Mouse (Mus musculus) gastrocnemius, postnatal 10 days (tissue): ENCODE data around the gene Csnk2b. TPM values are rescaled to one million over a fixed set of nuclear protein-coding genes. Genes with fewer than 3 reads are reported as not detected.

Source experiments
- DNase-seq: peaks from one replicate; pipeline ENCODE4 v3.0.0; 2021; ENCODE audit warnings: mixed read lengths
- total RNA-seq, 2 experiments: library from RNA; stranded (reverse); gene quantifications; 2 replicates each; pipeline ENCODE4 v1.2.3; 2021

The Csnk2b gene
- total RNA-seq, 2 experiments from 2014 or later = 165 to 166 TPM

GRCm38 (mm10) chr17:35088825-35089644 lies 32.8 kb downstream of the Csnk2b start, which contains the start of gene Abhd16a:
Abhd16a (plus strand) TSS chr17:35089263.
- peak; percentile 93 for DNase-seq

GRCm38 (mm10) chr17:35088151-35088550 lies 33.7 kb downstream of the Csnk2b start:
- DNase-seq = no peak

- DNase-seq = no peak
These were observed 36.5 kb downstream of the Csnk2b start, which contains the start of gene Ly6g6f for GRCm38 (mm10) chr17:35085208-35085865. Ly6g6f (minus strand) TSS chr17:35085610.

- DNase-seq = no peak
These were observed 37.8 kb downstream of the Csnk2b start for GRCm38 (mm10) chr17:35083929-35084497.

- DNase-seq = no peak
These were observed 38.8 kb downstream of the Csnk2b start for GRCm38 (mm10) chr17:35082841-35083576.

- DNase-seq = no peak
These were observed 41.1 kb downstream of the Csnk2b start for GRCm38 (mm10) chr17:35080710-35081109.

- DNase-seq = no peak
These were observed 41.6 kb downstream of the Csnk2b start for GRCm38 (mm10) chr17:35080248-35080647.

- DNase-seq = no peak
These were observed 42.1 kb downstream of the Csnk2b start for GRCm38 (mm10) chr17:35079778-35080177.

- peak; percentile 38 for DNase-seq
These were observed 44.0 kb downstream of the Csnk2b start, which contains the start of gene Ly6g6d for GRCm38 (mm10) chr17:35077786-35078233. Ly6g6d (minus strand) TSS chr17:35078065.

GRCm38 (mm10) chr17:35077285-35077684 lies 44.6 kb downstream of the Csnk2b start:
- no peak for DNase-seq

GRCm38 (mm10) chr17:35076507-35077176 lies 45.2 kb downstream of the Csnk2b start, which contains the start of gene Ly6g6e:
Ly6g6e (plus strand) TSS chr17:35076902.
- no peak for DNase-seq

GRCm38 (mm10) chr17:35074097-35074496 lies 47.8 kb downstream of the Csnk2b start:
- DNase-seq = no peak

GRCm38 (mm10) chr17:35071454-35071853 lies 50.4 kb downstream of the Csnk2b start:
- no peak for DNase-seq

GRCm38 (mm10) chr17:35070556-35071229 lies 51.2 kb downstream of the Csnk2b start:
- DNase-seq = no peak

GRCm38 (mm10) chr17:35068213-35068914 lies 53.5 kb downstream of the Csnk2b start:
- no peak for DNase-seq

Other genes starting within 250 kb of the Csnk2b start
- gene Zbtb12, start 242.6 kb downstream of the Csnk2b start, total RNA-seq = 1 to 10 TPM; 4.6 to 7.3 TPM
- not detected for gene Gm20547, start 240.0 kb downstream of the Csnk2b start, total RNA-seq
- gene C2, start 223.8 kb downstream of the Csnk2b start, total RNA-seq = 1 to 10 TPM; 4.3 to 5.6 TPM
- 10 to 100 TPM; 40.9 to 53.7 TPM for gene Ehmt2, start 223.6 kb downstream of the Csnk2b start, total RNA-seq
- gene Slc44a4, start 207.6 kb downstream of the Csnk2b start, total RNA-seq = not detected
- 1 to 10 TPM; 8.3 to 8.9 TPM for gene Neu1, start 190.8 kb downstream of the Csnk2b start, total RNA-seq
- 1 to 10 TPM; 2.2 to 4.3 TPM for gene Hspa1b, start 162.8 kb downstream of the Csnk2b start, total RNA-seq
- not detected for gene Gm20481, start 152.1 kb downstream of the Csnk2b start, total RNA-seq
- gene Hspa1a, start 149.9 kb downstream of the Csnk2b start, total RNA-seq = 1 to 10 TPM; 3.8 to 6.4 TPM
- 1 to 10 TPM; 6.2 to 9.9 TPM for gene Hspa1l, start 149.3 kb downstream of the Csnk2b start, total RNA-seq
- 10 to 100 TPM; 24.7 to 28.2 TPM for gene Lsm2, start 140.2 kb downstream of the Csnk2b start, total RNA-seq
- 10 to 100 TPM; 31.4 to 40.7 TPM for gene Vars, start 121.1 kb downstream of the Csnk2b start, total RNA-seq
- gene Vwa7, start 105.5 kb downstream of the Csnk2b start, total RNA-seq = 1 to 10 TPM; 2.0 to 2.5 TPM
- gene Sapcd1, start 94.0 kb downstream of the Csnk2b start, total RNA-seq = 1 to 10 TPM; 2.8 to 3.1 TPM
- 1 to 10 TPM; 1.5 to 3.5 TPM for gene Msh5, start 75.3 kb downstream of the Csnk2b start, total RNA-seq
- 10 to 100 TPM; 39.2 to 50.5 TPM for gene Clic1, start 72.1 kb downstream of the Csnk2b start, total RNA-seq
- 10 to 100 TPM; 45.3 to 51.9 TPM for gene Ddah2, start 63.0 kb downstream of the Csnk2b start, total RNA-seq
- gene Ly6g6c, start 56.7 kb downstream of the Csnk2b start, total RNA-seq = not detected
- under 1 TPM in 1 of 2 experiments, not detected in 1; 0.20 TPM for gene Mpig6b, start 55.9 kb downstream of the Csnk2b start, total RNA-seq
- gene Ly6g6e, start 45.2 kb downstream of the Csnk2b start, total RNA-seq = not detected
- gene Ly6g6d, start 44.0 kb downstream of the Csnk2b start, total RNA-seq = under 1 TPM in 1 of 2 experiments, not detected in 1; 0.97 TPM
- gene Ly6g6f, start 36.4 kb downstream of the Csnk2b start, total RNA-seq = under 1 TPM in 1 of 2 experiments, not detected in 1; 0.23 TPM
- 10 to 100 TPM; 59.1 to 65.0 TPM for gene Abhd16a, start 32.8 kb downstream of the Csnk2b start, total RNA-seq
- not detected for gene Ly6g5c, start 13.8 kb downstream of the Csnk2b start, total RNA-seq
- under 1 TPM in 1 of 2 experiments, not detected in 1; 0.34 TPM for gene Ly6g5b, start 6.6 kb downstream of the Csnk2b start, total RNA-seq
- 1 to 10 TPM; 4.9 to 6.3 TPM for gene Gpank1, start 598 bp downstream of the Csnk2b start, total RNA-seq
- 10 to 100 TPM; 11.8 to 18.8 TPM for gene D17H6S53E, start 4.3 kb upstream of the Csnk2b start, total RNA-seq
- gene Apom, start 10.0 kb upstream of the Csnk2b start, total RNA-seq = not detected
- 100 to 1,000 TPM; 217 to 220 TPM for gene Bag6, start 13.1 kb upstream of the Csnk2b start, total RNA-seq
- gene Prrc2a, start 42.8 kb upstream of the Csnk2b start, total RNA-seq = 100 to 1,000 TPM; 128 to 149 TPM
- 1 to 10 TPM; 2.4 to 2.6 TPM for gene Aif1, start 54.0 kb upstream of the Csnk2b start, total RNA-seq
- 1 to 10 TPM; 4.6 to 5.3 TPM for gene Lst1, start 66.4 kb upstream of the Csnk2b start, total RNA-seq
- under 1 TPM; 0.68 to 0.75 TPM for gene Ltb, start 72.4 kb upstream of the Csnk2b start, total RNA-seq
- under 1 TPM; 0.23 to 0.99 TPM for gene Tnf, start 80.0 kb upstream of the Csnk2b start, total RNA-seq
- under 1 TPM in 1 of 2 experiments, not detected in 1; 0.16 TPM for gene Lta, start 83.3 kb upstream of the Csnk2b start, total RNA-seq
- gene Gm16181, start 98.8 kb upstream of the Csnk2b start, total RNA-seq = not detected
- 1 to 10 TPM; 2.1 to 3.3 TPM for gene Atp6v1g2, start 111.6 kb upstream of the Csnk2b start, total RNA-seq
- gene Nfkbil1, start 113.7 kb upstream of the Csnk2b start, total RNA-seq = 10 to 100 TPM in 1 of 2 experiments, 1 to 10 TPM in 1; 9.9 to 11.1 TPM
- gene Ddx39b, start 119.7 kb upstream of the Csnk2b start, total RNA-seq = 100 to 1,000 TPM; 147 to 169 TPM
- 10 to 100 TPM; 39.3 to 47.2 TPM for gene H2-D1, start 140.7 kb upstream of the Csnk2b start, total RNA-seq
- under 1 TPM; 0.23 to 0.70 TPM for gene H2-Q1, start 198.4 kb upstream of the Csnk2b start, total RNA-seq
- gene H2-Q2, start 220.2 kb upstream of the Csnk2b start, total RNA-seq = under 1 TPM; 0.34 to 0.45 TPM